Mouse (Mus musculus): ENCODE measurements around the gene Gpr21.
"Not testable (repeated sequence)": the region's sequence is repeated elsewhere in the genome, so short reads cannot be mapped to it uniquely, and the experiment has no call there.

The Gpr21 gene

DNA sequence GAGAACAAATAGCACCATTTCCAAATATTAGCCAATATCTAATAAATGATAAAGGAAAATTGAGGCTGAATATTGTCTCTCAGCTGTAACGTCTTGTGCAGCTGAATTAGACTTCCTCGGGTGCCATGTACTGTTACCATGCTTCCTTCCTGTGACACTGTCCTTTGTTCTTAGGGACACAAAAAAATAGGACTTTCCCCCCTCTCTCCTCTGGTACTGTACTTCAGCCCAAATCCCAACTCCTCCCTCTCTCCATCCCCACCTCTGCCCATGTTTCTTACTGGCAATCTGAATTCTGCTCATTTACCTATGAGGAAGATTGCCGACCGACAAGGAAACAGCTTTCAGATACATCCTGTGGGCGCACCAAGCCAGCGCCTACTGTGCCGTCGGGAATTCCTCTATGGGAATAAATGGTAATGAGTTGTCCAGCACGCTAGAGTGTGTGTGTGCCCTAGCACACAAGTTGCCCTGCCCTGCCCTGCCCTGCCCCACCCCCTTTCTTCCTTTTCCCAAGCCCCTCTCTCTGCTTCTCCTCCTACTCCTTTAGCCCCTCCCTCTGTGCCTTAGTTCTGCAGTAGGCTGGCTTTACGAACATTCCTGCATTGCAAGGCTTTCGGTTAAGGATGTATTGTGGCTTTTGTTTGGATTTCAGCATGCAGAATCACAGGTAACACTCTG is at the start of gene Gpr21:
Gene Gpr21, plus strand, starts transcription at position 303 of the 681 bp plus-strand sequence.
- no peak for DNase-seq (ENCODE audit: low read depth)

DNA sequence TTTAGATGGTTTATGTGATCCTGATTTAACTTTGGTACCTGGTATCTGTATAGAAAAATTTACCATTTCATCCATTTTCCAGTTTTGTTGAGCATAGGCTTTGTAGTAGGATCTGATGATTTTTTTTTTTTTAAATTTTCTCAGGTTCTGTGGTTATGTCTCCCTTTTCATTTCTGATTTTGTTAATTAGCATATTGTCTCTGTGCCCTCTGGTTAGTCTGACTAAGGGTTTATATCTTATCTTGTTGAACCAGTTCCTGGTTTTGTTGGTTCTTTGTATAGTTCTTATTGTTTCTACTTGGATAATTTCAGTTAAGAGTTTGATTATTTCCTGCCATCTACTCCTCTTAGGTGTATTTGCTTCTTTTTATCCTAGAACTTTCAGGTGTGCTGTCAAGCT is 36.6 kb upstream of the Gpr21 start:
- DNase-seq (ENCODE audit: low read depth): no peak

DNA sequence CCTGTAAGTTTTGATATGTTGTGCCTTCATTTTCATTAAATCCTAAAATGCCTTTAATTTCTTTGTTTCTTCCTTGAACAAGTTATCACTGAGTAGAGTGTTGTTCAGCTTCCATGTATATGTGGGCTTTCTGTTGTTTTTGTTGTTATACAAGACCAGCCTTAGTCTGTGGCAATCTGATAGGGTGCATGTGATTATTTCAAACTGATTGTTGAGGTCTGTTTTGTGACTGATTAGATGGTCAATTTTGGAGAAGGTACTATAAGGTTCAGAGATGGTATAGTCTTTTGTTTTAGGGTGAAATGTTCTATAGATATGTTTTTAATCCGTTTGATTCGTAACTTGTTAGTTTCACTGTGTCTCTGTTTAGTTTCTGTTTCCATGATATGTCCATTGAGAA is 36.1 kb upstream of the Gpr21 start:
- no peak for DNase-seq (ENCODE audit: low read depth)

DNA sequence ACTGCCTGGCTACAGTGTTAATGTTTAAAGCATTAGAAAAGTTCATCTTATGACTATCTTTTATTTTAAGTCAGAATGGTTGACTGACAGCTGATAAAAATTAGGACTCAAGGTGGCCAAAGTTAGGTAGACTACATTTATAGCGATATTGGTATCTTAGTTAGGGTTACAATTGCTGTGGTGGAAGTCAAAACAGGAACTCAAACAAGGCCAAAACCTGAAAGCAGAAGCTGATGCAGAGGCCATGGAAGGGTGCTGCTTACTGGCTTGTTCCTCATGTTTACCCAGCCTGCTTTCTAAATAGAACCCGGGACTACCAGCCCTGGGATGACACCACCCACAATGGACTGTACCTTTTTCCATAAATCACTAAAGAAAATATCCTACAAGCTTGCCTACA is 32.0 kb upstream of the Gpr21 start:
- DNase-seq (ENCODE audit: low read depth): no peak

DNA sequence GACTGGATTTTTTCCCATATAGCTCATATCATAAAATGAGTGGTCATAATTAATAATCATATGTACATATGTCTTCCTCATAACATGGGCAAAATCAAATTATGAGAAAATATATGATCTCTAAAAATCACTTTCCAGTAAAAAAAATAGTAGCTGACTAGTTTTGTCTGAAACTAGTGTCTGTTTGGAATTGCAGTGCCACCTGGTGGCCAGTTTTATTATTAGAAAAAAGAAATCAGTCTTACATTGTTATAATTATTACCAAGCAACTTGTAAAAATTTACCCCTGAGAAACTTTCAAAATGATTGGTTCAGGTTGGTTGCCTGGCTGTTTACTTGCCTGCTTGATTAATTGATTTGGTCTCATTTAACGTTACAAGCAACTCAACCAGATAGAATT is 30.8 kb upstream of the Gpr21 start:
- peak; percentile 77 for DNase-seq (ENCODE audit: low read depth)

DNA sequence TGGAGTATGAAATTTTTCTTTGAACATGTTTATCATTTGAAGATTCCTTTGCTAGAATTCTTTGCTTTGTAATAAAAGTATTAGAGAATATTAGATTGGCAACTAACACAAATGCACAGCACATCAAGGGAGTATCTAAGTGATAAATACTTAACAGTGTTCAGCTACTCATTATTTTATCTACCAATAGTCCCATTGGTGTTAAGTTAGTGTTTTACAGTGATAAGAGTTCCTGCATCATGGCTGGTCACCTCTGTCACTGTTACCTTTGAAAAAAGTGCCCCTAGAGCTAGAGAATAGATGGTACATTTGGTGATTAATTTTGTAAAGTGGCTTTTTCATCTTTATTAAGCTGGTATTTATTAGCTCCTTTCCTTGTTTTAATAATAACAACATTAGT is 29.7 kb upstream of the Gpr21 start:
- no peak for DNase-seq (ENCODE audit: low read depth)

DNA sequence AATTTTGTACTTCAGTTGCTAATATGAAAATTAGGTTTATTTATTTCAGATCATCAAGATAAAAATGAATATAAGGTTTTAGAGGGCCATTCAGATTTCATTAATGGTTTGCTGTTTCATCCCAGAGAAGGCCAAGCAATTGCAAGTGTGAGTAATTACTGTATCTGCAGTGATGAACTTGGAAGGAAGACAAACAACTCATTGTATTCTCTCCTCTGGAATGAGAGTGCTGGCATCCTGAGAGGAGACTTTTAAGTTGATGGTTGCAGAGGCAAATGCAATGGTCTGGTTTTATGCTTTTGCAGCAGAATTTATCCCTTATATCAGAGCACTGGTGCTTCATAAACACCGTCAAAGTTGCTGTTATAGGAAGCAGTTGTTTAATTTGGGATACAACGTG is 27.2 kb upstream of the Gpr21 start:
- DNase-seq (ENCODE audit: low read depth): no peak

DNA sequence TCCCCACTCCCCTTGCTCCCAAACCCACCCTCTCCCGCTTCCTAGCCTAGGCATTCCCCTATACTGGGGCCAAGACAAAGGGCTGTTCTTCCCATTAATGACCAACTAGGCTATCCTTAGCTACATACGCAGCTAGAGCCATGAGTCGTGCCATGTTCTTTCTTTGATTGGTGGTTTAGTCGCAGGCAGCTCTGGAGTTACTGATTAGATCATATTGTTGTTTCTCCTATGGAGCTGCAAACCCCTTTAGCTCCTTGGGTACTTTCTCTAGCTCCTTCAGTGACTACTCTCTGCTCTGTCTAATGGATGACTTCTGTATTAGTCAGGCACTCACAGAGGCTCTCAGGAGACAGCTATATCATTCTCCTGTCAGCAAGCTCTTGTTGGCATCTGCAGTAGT is 18.8 kb upstream of the Gpr21 start:
- DNase-seq (ENCODE audit: low read depth): no peak

DNA sequence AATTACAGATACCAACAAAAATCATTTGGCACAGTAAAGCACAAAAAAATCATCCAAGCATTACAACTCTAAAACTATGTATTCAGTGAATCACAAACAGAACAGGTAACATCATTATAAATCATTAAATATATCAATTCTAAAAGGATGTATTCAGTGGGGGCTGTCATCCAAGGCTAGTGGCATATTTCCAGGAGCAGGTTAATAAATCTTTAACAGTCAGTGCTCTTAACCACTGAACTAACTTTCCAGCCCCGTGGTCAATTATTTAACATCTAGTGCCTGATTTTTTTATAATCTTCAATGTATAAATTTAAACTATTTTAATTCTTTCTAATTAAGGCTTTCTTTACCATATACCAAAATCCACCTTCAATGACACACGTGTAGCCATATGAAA is 10.3 kb upstream of the Gpr21 start:
- not testable (repeated sequence) for DNase-seq (ENCODE audit: low read depth)

DNA sequence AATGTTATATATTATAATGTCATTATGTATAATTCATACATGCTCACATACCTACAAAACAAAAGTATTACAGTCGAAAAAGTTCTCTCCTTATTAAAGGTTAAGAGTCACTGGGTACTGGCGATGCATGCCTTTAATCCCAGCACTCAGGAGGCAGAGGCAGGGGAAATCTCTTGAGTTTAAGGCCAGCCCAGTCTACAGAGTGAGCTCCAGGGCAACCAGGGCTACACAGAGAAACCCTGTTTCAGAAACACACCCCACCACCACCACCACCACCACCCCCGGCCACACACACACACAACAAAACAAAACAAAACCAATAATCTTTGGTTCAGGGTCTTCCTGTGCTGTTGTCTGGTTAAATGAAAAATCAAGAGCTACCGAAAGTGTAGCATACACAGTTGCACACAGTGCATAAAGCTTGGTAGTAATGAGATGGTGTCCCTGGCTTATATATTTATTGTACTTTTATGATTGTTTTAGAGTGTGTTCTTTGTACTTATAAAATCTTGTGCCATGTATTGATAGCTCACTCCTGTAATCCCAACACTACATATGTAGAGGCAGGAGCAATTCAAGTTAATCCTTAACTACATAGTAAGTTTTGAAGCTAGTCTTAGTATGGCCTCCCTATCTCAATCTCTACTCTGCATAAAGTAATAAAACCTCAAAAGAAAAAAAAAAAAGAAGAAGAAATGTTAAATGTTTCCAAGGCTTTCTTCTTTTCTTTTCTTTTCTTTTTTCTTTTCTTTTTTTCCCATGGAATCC is 4.8 kb upstream of the Gpr21 start:
- DNase-seq (ENCODE audit: low read depth): no peak

DNA sequence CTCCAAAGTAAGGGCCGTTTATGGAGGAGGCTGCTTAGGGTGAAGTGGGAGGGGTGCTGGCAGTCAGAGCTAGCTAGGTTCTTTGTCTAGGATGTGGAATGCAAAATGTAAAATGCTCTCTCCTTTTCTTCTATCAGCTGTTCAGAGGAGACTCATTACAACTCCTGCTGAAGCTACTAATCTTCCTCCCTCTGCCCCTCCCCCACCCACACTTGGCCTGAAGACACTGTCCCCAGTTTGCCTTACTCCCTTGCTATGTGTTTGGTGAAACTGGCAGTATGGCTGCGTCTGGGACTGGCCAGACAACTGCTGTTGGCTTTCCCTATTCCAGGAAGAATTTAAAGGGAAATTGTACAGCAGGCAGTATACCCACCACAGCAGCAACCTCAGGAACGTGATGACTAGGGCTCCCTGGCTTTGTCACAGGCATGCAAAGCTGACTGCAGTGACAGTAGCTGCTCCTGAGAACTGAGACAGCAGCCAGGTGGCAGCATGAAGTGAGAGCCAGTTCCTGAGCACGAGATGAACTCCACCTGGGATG is 860 bp downstream of the Gpr21 start:
- DNase-seq (ENCODE audit: low read depth): no peak

DNA sequence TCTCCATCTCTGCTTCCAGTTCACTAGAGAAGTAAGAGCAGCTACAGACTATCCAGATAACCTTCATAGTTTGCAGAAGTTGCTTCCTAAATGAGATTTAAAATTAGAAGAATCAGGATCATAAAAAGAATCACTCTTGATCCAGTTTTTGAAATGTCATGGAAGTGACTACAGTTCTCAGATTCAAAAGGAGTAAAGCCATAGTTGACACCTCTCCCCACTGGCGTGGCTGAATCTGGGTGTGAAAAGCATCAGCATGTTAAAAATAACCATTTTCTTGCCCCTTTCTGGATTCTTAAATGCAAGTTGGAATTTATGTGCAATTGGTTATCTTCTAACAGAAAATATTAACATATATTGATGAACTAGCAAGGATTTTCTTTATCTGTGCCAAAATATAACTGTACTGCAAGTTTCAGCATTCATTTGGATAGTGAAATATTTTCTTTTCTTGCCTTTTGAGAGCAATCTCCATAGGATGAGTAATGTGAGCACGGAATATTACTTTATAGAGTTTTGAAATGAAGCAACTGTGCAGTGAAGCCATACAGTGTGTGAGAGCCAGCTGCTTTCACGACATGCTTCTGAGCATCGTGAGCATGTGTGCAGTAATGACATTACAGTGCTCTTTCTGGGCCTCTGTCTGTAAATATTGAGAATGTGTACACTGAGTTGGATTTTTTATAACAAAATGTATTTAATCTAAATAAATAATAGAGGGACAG is 2.6 kb downstream of the Gpr21 start:
- no peak for DNase-seq (ENCODE audit: low read depth)

DNA sequence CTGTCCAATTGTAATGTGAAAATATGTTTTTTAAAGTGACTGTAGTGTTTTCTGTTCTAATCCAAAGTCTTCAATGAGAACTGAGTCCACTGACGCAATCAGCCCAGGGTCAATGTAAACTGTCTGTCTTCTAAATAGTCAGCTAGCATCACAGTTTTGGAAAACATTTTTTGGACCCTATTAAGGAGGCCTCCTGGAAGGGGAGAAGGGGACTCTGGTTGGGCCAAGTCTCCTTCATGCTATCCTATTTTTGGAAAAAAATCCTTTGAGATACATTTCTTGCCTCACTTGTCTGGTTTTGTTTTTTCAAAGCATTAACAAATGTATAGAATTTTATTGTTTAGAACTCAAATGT is 3.1 kb downstream of the Gpr21 start:
- no peak for DNase-seq (ENCODE audit: low read depth)

DNA sequence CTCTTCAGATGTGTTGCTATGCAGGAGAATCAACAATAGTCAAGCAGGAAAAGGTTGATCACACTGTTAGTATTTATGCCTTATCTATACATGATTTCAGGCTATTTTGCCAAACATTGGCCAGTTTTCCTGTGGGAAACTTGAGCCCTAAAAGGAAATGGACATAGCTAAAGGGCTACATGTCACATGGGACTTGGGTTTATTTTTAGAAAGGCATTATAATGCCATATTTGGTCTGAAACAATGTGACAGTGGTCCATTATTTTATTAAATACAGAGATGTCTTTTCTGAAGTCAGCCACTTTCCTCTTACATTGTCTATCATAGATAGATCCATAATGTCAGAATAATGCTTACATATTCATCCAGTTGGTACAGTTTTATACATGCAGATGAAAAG is 11.5 kb downstream of the Gpr21 start:
- no peak for DNase-seq (ENCODE audit: low read depth)

DNA sequence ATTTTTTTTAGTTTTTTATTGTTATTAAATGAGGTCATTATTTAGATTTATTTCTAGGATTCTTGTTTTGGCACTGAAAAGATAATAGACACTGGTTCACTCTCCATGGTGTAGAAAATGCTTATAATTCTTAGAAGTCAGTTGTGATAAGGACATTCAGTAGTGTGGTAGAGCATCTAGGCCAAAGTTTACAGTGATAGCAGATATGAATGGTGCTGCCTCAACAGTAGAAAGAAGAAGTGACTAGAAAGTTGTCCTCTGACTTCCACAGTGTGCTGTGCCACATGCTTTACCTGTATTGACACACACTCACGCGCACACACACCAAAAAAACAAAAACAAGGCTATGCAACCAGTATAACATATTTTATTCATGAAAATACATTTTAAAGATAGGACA is 13.3 kb downstream of the Gpr21 start:
- no peak for DNase-seq (ENCODE audit: low read depth)

DNA sequence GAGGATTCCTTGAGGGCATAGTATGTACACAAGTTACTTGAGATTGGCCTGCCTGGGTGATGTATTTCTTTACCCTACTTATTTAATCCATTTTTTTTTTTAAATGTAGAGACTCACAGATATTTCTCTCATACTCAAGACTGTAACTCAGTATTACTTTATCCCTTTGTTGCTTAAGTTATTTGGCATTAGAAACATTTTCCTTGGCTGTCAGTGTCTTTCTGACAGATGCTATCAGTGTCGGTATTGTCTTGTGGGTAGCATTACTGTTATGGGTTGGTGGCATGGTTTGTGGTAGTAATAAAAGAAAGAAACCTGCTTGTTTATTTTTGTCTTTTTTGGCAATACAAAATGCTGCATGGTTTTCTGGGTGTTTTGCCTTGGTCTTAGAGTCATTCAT is 14.6 kb downstream of the Gpr21 start:
- no peak for DNase-seq (ENCODE audit: low read depth)

DNA sequence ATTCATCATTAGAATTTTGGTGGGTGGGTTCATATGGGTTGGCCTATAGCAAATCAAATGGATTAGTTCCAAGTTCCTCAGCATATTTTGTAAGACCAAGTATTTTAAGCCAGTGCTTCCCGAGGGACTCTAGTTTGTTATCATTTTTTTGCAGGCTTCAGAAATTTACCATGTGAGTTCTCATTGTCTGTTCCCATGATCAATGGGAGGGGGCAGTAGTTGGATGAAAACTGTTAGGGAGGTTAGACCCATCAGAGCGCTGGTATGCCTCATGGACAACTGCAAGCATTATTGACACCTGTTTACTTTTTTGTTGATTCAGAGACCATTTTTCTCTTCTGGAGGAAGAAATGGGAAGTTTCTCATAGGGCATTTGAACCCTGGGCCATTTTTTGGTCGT is 15.5 kb downstream of the Gpr21 start:
- DNase-seq (ENCODE audit: low read depth): no peak

DNA sequence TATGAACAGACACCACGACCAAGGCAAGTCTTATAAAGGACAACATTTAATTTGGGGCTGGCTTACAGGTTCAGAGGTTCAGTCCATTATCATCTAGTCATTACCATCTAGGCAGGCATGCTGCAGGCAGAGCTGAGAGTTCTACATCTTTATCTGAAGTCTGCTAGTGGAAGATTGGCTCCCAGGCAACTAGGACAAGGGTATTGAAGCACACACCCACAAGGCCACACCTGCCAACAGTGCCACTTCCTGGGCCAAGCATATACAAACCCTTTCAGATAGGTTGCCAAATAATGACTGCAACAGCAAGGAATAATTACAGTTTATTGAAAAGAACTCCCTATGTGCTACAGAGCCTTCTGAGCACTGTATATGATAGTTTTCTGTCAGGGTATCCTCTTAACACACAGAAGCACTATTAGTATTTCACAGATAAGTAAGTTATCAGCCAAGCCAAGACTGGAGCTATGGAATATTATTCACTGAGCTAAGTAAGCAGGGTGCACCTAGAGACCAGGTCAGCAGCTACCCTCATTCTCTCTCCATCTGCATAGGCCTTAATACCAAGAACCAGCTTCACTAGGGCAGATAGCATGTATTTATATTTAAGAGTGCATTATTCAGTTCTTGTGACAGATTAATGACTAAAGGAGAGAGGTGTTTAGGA is 33.3 kb downstream of the Gpr21 start:
- DNase-seq (ENCODE audit: low read depth): no peak

DNA sequence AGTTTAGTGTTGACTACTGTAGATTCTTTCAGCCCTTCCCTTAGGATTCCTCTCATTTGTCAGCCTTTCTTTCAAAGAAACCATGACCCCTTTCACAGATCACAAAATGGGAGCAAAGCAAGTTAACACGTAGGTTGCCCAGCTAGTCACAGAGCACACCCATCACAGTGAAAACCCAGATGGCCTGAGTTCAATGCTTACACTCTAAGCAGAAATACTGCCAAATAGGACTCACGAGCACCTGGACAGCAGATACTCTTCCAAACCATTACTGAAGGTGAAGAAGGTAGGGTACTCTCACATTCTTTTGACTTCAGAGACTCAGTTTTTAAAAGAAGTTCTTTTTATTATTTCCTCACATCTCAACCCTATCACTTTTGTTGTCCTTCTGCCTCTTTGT is 40.2 kb downstream of the Gpr21 start:
- DNase-seq (ENCODE audit: low read depth): no peak

DNA sequence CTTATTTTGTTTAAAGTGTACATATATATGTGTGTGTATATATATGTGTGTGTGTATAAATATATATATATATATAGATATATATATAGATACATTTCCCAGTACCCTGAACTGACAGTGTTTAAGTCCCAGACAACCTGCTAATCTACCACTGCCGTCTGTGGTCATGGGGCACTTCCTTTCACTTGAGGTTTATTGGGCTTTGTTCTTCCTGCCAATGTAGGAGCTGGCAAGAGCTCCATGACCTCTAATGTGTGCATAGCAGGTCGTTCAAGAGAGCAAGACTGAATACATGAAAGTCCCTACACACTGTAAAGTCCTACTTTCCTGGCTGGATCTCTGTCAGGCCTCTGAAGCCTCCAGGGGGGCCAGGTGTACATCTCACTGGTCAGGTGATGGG is 49.4 kb downstream of the Gpr21 start:
- peak; percentile 40 for DNase-seq (ENCODE audit: low read depth)

DNA sequence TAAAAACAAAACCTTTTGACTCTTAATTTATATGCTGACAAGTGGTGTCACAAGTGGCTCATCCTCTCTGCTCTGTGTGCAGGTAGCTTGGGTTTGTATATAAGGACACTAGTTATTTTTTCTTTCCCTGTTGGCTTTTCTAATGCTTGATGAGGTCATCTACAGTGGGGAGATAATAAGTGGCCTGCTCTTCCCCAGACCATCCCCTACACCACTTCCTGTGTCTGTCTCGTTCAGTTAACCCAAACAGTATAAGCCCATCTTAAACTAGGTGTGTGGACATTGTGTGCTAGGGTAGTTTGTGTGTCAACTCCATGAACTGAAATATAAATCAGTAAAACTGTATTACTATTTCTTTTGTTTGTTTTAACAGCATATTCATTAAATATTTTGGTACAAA is 49.9 kb downstream of the Gpr21 start:
- DNase-seq (ENCODE audit: low read depth): no peak

DNA sequence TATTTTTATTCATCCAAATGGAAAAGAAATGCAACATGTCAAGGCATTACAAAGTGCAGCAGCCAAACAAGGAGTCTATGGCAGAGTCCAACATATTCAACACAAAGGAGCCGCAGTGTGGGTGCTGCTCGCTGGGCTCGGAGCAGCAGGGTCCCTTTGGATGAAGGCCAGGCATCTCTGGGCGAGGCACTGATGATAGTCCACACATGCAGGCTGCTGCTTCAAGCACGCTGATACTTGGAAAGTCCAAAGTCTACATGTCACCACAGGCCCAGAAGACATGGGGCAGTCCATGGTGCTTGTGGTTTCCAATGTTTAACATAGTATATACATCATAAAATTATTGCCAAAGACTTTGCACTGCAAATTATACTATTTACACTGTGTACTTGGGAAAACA is 53.8 kb downstream of the Gpr21 start:
- no peak for DNase-seq (ENCODE audit: low read depth)
